Mouse (Mus musculus) left cerebral cortex, adult 18-20 months (tissue): ENCODE data around the gene Gm45808. TPM values are rescaled to one million over a fixed set of nuclear protein-coding genes. Genes with fewer than 3 reads are reported as not detected.
"Not testable (repeated sequence)": the region's sequence is repeated elsewhere in the genome, so short reads cannot be mapped to it uniquely, and the experiment has no call there.

Source experiments
- DNase-seq, 2 experiments: peaks; one replicate each; pipeline ENCODE4 v3.0.0; 2021 to 2022; ENCODE audit warnings: low spot score in 2 of 2, mixed read lengths in 1 of 2
- total RNA-seq, 2 experiments: library from RNA; stranded (reverse); gene quantifications; 2 replicates each; pipeline ENCODE4 v1.2.3; 2021

The Gm45808 gene
- total RNA-seq, 2 experiments from 2014 or later = 2.5 to 3.8 TPM

GRCm38 (mm10) chr7:45476453-45476852 lies 10.2 kb downstream of the Gm45808 start:
- no peak for DNase-seq

GRCm38 (mm10) chr7:45475291-45475969 lies 11.2 kb downstream of the Gm45808 start:
- no peak for DNase-seq

- DNase-seq = peak; percentile 74 to 75
These were observed 15.7 kb downstream of the Gm45808 start for GRCm38 (mm10) chr7:45470869-45471268.

- no peak for DNase-seq
These were observed 19.4 kb downstream of the Gm45808 start for GRCm38 (mm10) chr7:45467090-45467670.

DNA sequence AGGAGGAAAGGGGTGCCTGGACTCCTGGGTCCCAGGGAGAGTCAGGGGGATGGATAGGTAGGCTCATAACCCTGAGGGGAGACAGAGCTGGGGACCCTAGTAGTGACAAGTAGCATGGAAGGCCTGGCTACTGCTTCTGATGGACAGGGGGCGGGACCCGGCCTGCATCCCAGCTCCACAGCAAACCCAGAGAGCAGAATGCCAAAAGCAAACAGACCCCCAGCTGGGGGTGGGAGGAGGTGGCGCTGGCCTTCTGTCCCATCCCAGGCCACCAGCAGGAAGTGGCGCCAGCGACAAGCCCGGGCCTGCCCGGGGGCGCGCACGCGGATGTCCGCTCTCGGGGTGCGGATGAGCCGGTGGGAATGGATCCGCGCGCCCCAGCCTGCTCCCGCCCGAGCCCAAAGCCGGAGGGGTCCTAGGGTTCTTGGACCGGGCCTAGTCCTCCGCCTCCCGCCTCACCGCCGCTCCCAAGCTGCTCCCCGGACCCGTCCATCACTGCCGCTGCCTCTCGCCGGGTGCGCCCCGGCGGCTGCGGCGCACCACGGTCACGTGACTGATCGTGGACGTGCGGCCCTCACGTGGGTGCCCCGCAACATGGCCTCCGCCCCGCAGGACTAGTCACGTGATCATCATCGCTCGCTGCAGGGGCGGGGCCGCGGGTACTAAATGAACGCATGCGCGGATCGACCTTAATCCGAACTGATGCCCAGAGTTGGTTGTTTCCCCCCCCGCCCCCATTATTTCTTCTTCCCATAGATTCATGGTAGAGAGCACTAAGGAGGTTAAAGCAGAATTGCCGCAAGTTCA lies 20.1 kb downstream of the Gm45808 start, which contains the start of gene Bax:
Gene Bax (minus strand): TSS at position 616 of the 807 bp plus-strand sequence.
- peak; percentile 96 for DNase-seq

DNA sequence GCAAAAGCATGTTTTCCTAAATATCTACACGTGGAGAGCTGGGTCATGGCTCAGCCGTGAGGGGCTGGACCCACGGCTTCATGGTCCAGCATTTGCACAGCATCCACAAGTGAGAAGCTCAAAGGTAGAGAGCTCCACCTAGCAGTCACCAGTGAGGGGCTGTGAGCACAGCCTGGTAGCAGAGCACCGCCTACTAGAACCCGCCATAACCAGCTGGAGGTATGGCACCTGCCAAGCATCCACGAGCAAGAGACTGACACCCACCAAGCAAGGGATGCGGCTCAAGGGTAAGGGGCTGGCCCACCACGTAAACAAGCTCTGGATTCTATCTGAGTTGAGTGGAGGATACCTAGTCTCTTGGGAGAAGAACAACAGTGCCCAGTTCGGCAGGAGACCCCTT lies 21.1 kb downstream of the Gm45808 start:
- DNase-seq = no peak

DNA sequence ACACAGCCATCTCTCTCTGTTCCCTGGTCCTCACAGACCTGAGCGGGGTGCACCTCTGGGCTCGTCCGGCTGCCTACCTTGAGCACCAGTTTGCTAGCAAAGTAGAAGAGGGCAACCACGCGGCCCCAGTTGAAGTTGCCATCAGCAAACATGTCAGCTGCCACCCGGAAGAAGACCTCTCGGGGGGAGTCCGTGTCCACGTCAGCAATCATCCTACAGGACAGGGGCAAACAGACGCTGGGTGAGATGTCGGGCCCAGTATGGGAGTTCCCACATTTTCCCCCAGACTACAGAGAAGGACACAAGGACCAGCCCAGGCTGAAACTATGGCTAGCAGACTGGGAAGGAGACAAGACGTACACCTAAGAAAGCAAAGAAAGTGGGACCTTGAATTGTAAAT lies 21.5 kb downstream of the Gm45808 start:
- DNase-seq = no peak

DNA sequence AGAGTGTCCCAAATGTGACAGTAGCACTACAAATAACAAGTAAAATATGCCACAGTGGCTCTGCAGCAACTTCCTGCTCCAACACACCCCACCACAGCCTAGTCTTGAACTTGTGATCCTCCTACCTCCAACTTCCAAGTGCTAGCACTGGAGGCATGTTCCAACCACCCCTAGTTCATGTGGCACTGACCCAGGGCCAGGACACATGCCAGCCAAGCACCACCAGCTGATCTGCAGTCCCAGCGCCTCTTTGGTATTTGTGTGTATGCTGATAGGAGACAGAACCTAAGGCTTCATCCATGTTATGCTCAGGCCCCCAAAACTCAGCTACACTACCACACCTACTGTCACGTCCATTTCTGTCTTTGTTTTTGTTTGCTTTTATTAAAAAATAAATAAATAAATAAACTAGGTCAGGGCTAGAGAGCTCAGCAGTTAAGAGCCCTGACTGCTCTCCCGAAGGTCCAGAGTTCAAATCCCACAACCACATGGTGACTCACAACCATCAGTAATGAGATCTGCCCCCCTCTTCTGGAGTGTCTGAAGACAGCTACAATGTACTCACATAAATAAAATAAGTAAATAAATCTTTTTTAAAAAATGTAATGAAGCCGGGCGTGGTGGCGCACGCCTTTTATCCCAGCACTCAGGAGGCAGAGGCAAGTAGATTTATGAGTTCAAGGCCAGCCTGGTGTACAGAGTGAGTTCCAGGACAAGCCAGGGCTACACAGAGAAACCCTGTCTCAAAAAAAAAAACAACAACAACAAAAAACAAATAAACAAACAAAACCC lies 22.4 kb downstream of the Gm45808 start:
- no peak for DNase-seq

DNA sequence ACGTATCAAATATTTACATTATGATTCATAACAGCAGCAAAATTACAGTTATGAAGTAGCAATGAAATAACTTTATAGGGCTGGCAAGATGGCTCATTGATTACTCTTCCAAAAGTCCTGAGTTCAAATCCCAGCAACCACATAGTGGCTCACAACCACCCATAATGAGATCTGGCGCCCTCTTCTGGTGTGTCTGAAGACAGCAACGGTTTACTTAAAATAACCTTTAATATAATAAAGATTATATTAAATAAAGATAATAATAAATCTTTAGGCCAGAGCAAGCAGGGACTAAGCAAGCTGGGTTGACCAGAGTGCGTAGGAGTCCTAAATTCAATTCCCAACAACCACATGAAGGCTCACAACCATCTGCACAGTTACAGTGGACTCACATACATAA lies 23.7 kb downstream of the Gm45808 start:
- DNase-seq = not testable (repeated sequence)

- no peak for DNase-seq
These were observed 24.3 kb downstream of the Gm45808 start for GRCm38 (mm10) chr7:45462325-45462724.

DNA sequence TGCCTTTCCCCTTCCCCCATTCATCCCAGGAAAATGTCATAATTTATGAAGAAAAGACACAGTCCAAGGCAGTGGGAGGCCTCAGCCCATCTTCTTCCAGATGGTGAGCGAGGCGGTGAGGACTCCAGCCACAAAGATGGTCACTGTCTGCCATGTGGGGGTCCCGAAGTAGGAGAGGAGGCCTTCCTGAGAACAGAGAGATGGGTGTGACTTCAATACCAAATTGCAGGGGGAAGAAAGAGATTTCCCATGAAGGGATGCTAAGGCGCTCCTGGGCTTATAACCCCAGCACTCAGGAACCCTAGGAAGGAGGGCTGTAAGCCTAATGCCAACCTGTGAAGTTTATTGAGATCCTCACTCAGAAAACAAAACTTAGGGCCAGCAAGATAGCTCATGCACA lies 24.8 kb downstream of the Gm45808 start:
- no peak for DNase-seq

GRCm38 (mm10) chr7:45461326-45461725 lies 25.3 kb downstream of the Gm45808 start:
- no peak for DNase-seq

DNA sequence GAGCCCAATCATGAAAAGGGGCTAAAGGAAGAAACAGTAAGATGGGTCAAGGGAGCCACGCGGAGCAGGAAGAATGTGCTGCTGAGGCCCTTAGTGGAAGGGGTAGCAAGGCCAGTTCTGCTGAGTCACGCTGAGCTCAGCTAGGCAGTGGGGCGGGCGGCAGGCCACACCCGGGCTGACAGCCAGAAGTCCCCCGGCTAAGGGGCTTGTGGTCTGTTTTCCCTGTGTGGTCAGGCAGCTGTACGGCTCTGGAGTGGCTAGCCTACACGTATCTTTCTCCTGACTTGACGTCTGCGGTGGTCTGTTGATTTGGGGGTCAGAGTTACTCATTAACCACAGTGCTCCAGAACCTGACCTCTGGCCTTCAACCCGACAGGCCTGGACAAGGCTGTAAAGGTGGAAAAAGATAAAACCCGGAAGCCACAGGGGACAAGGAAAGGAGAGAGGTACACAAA lies 25.7 kb downstream of the Gm45808 start:
- no peak for DNase-seq

DNA sequence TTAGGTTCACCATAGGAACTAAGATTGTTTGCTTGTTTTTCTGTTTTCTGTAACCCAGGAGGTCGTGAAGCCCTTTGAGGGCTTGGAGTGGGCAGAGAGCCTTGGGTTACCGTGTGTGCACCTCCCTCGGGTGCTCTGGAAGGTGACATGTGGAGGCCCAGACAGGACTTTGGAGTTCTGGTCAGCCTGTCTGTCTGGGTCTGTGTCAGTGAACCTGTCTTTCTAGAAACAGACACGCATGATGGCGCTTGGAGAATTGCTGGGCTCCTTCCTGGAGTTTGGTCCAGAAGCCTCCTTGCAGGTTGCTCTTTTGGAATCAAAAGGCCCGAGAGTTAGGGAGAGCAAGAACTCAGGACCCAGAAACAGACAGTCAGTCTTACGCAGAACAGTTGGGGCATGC lies 26.2 kb downstream of the Gm45808 start:
- no peak for DNase-seq

GRCm38 (mm10) chr7:45459564-45460140 lies 27.0 kb downstream of the Gm45808 start, which contains the start of gene Ftl1:
Ftl1 (minus strand) TSS chr7:45459884.
- peak; percentile 92 to 94 for DNase-seq

GRCm38 (mm10) chr7:45458748-45459563 lies 27.7 kb downstream of the Gm45808 start:
- DNase-seq = peak; percentile 69 to 71

DNA sequence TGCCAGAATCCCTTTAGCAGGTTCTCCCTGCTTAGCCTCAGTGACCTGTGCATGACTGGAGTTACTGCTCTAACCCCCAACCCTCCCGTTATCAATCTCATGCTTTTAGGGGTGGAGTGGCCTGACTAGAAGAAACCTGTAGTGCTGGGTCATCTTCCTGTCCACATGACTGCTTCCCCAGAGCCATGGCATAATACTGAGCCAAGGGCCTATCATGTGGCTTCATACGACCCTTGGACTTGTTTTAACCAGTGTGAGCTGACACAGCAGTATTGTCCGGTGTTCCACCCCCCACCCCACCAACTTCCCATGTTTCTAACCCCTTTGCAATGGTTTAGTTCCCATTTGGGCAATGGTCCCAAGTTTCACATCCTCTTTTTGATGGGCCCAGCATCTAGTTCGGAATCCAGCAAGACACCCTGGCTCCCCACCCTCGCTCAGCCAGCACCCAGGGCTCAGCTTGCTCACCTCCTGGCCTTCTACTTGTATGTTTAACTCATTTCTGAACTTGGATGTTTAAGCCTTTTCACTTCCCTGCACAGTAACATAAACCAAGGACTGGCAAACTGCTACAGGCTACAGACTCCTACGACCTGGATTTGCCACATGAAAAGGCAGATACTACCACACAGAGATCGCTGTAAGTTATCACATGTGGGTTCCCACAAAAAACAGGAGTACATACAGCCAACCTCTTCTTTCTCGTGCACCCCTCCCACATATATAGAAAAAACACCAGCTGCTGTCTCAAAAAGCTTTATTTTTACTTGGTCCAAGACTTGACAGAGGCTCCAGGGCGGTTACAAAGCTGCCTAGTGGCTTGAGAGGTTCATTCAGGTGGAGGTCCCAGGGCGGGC lies 29.2 kb downstream of the Gm45808 start:
- DNase-seq = no peak

DNA sequence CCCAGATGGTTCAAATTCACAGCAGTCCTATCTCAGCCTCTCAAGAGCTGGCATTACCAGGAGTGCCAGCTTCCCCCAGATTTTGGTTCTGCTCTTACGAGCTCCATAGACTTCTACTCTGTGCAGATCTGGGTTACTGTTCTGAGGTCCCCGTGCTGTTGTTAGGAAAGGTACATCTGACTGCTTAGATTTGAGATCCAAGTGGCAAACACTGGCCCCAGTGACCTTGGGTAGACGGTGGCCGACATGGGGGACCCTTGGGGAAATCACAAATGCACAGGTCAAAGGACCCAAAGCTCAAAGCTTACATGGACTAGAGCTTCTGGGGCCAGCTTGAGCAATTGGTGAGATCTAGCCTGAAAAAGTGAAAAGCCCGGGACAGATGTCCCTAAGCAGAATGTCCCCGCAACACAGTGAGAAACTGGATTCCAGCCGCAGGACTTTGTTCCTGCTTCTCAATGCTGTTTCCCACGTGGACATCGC lies 29.8 kb downstream of the Gm45808 start:
- no peak for DNase-seq
